Mouse (Mus musculus) CH12.LX (cell line): ENCODE results near the gene Ddx27. TPM values are rescaled to one million over a fixed set of nuclear protein-coding genes. Genes with fewer than 3 reads are reported as not detected.

Source experiments
- DNase-seq: peaks from one replicate; pipeline ENCODE4 v3.0.0-alpha.2; 2013; ENCODE audit errors: extremely low read depth
- H3K27ac ChIP-seq: 2 replicates; pipeline ENCODE4 v1.5.1; 2012; ENCODE audit warnings: low read depth, mild to moderate bottlenecking, control low read depth, moderate library complexity; ENCODE audit not compliant: insufficient read depth
- H3K27me3 ChIP-seq: replicated peaks from 2 replicates; pipeline ENCODE3; 2012; ENCODE audit warnings: inconsistent platforms
- H3K36me3 ChIP-seq, 2 experiments: replicated peaks in 1 of 2; 2 replicates each; pipeline versions ENCODE3 to v1.6.1; 2012; ENCODE audit warnings: inconsistent platforms in 1 of 2, low read length in 1 of 2, mild to moderate bottlenecking in 1 of 2, mixed read lengths in 1 of 2, moderate library complexity in 1 of 2; ENCODE audit not compliant: control insufficient read depth in 1 of 2, insufficient read depth in 1 of 2
- H3K4me1 ChIP-seq, 2 experiments: 2 replicates each; pipeline ENCODE4 v1.6.1; 2012; ENCODE audit warnings: inconsistent platforms in 1 of 2, moderate library complexity in 1 of 2; ENCODE audit not compliant: insufficient read depth in 2 of 2, control insufficient read depth in 1 of 2
- H3K4me2 ChIP-seq: 2 replicates; pipeline ENCODE4 v1.6.1; 2012; ENCODE audit warnings: low read depth, mild to moderate bottlenecking, control low read depth; ENCODE audit not compliant: poor library complexity, insufficient read depth, severe bottlenecking
- H3K4me3 ChIP-seq, 3 experiments: fragments of 150-350 bp in 1 of 3; sonication (generic) in 1 of 3; replicated peaks in 1 of 3; 2 replicates each; pipeline versions ENCODE3 to v1.5.1; 2011 to 2012; ENCODE audit warnings: low read depth in 2 of 3, low read length in 2 of 3, mild to moderate bottlenecking in 2 of 3, moderate library complexity in 2 of 3, control low read depth in 1 of 3, improper control_type of control experiment in 1 of 3, inconsistent platforms in 1 of 3, mixed read lengths in 1 of 3; ENCODE audit not compliant: poor library complexity in 1 of 3
- H3K79me2 ChIP-seq: replicated peaks from 2 replicates; pipeline ENCODE4 v1.6.1; 2012; ENCODE audit warnings: mild to moderate bottlenecking, moderate library complexity; ENCODE audit not compliant: control insufficient read depth, poor library complexity, insufficient read depth, severe bottlenecking; ENCODE audit errors: extremely low read depth
- H3K9ac ChIP-seq: 2 replicates; pipeline ENCODE4 v1.6.1; 2012; ENCODE audit warnings: low read depth, mild to moderate bottlenecking, control low read depth, moderate library complexity; ENCODE audit not compliant: insufficient read depth
- H3K9me3 ChIP-seq: replicated peaks from 2 replicates; pipeline ENCODE3; 2012; ENCODE audit warnings: low read length, inconsistent platforms, mixed read lengths
- CHD2 ChIP-seq: IDR thresholded peaks from 2 replicates; pipeline ENCODE4 v1.6.1; 2011; ENCODE audit warnings: low read length, improper control_type of control experiment
- CTCF ChIP-seq, 2 experiments: IDR thresholded peaks in 1 of 2; conservative IDR thresholded peaks in 1 of 2; 2 replicates each; pipeline ENCODE4 v1.5.1; 2011 to 2012; ENCODE audit warnings: low read depth in 2 of 2, low read length in 2 of 2, improper control_type of control experiment in 1 of 2, inconsistent platforms in 1 of 2, mild to moderate bottlenecking in 1 of 2, moderate library complexity in 1 of 2
- EP300 ChIP-seq: IDR thresholded peaks from 2 replicates; pipeline ENCODE4 v1.6.1; 2011; ENCODE audit warnings: low read length, improper control_type of control experiment
- IRF4 ChIP-seq: IDR thresholded peaks from 2 replicates; pipeline ENCODE4 v1.6.1; 2014; ENCODE audit warnings: low read depth, mild to moderate bottlenecking, inconsistent platforms, low read length, improper control_type of control experiment
- JUN ChIP-seq: IDR thresholded peaks from 2 replicates; pipeline ENCODE4 v1.6.1; 2011; ENCODE audit warnings: low read depth, mild to moderate bottlenecking, low read length, improper control_type of control experiment, moderate library complexity; ENCODE audit not compliant: insufficient read depth
- JUND ChIP-seq: conservative IDR thresholded peaks from 2 replicates; pipeline ENCODE4 v1.6.1; 2011; ENCODE audit warnings: low read depth, low read length, improper control_type of control experiment
- KAT2A ChIP-seq: IDR thresholded peaks from 2 replicates; pipeline ENCODE4 v1.6.1; 2012; ENCODE audit warnings: low read length, improper control_type of control experiment, inconsistent platforms; ENCODE audit not compliant: insufficient replicate concordance
- MAZ ChIP-seq: IDR thresholded peaks from 2 replicates; pipeline ENCODE4 v1.6.1; 2012; ENCODE audit warnings: low read depth, mild to moderate bottlenecking, inconsistent platforms, low read length, improper control_type of control experiment, moderate library complexity
- MEF2A ChIP-seq: IDR thresholded peaks from 2 replicates; pipeline ENCODE4 v1.6.1; 2014; ENCODE audit warnings: low read depth, mild to moderate bottlenecking, inconsistent platforms, low read length, improper control_type of control experiment, borderline replicate concordance
- MXI1 ChIP-seq: IDR thresholded peaks from 2 replicates; pipeline ENCODE4 v1.6.1; 2011; ENCODE audit warnings: mild to moderate bottlenecking, low read depth, low read length, improper control_type of control experiment
- POLR2A ChIP-seq: IDR thresholded peaks from 2 replicates; pipeline ENCODE4 v1.6.1; 2011; ENCODE audit warnings: low read depth, mild to moderate bottlenecking, improper control_type of control experiment, low read length
- RAD21 ChIP-seq: IDR thresholded peaks from 2 replicates; pipeline ENCODE4 v1.6.1; 2011; ENCODE audit warnings: low read depth, mild to moderate bottlenecking, low read length, improper control_type of control experiment, moderate library complexity
- RCOR1 ChIP-seq: conservative IDR thresholded peaks from 2 replicates; pipeline ENCODE4 v1.6.1; 2012; ENCODE audit warnings: low read depth, mild to moderate bottlenecking, inconsistent platforms, low read length, improper control_type of control experiment
- SIN3A ChIP-seq: IDR thresholded peaks from 2 replicates; pipeline ENCODE4 v1.6.1; 2012; ENCODE audit warnings: low read length, improper control_type of control experiment, inconsistent platforms
- ZMIZ1 ChIP-seq: IDR thresholded peaks from 2 replicates; pipeline ENCODE4 v1.6.1; 2012; ENCODE audit warnings: low read depth, mild to moderate bottlenecking, inconsistent platforms, low read length, improper control_type of control experiment
- dilution Hi-C: fragments of 300-500 bp; cut with MboI; formaldehyde crosslinking; loops from 2 replicates; pipeline ENCODE4 v1.14.3; 2020; ENCODE audit warnings: low sequenced_read_pairs; ENCODE audit not compliant: extremely low pct_unique_long_range_greater_than_20kb, extremely low pct_ligation_motif_present
- in situ Hi-C: fragments of 300-500 bp; cut with MboI; formaldehyde crosslinking; loops from 3 replicates; pipeline ENCODE4 v1.14.3; 2019; ENCODE audit warnings: low sequenced_read_pairs, low pct_ligation_motif_present, low pct_unique_long_range_greater_than_20kb, mixed read lengths
- polyA plus RNA-seq: library from polyadenylated mRNA; unstranded; fragments of >175 nt; gene quantifications from 2 replicates; pipeline ENCODE4 v1.2.1, GENCODE M21; 2012; ENCODE audit warnings: low read depth; ENCODE audit not compliant: insufficient read length
- total RNA-seq, 2 experiments: library from RNA; depleted of rRNA; stranded (reverse); fragments of 300-350 nt in 1 of 2; fragments of >200 nt in 1 of 2; gene quantifications; 2 replicates each; pipeline ENCODE4 v1.2.3; 2012 to 2014

Ddx27 gene
- total and polyA plus RNA-seq, 3 experiments = 139 to 224 (median 157) TPM

- no peak overlapping the region for H3K4me2 ChIP-seq
- DNase-seq = no peak
- no peak overlapping the region for H3K9ac ChIP-seq
- no peak overlapping the region for H3K4me3 ChIP-seq
- dilution Hi-C loops = no loop called here
- H3K9me3 ChIP-seq = no peaks in the 10 kb centered on the region
- H3K4me1 ChIP-seq = peaks cover 2 to 51% of the 10 kb centered on the region in 2 experiments; a peak in 2 of 4 replicates
- no peaks in the 10 kb centered on the region for H3K27me3 ChIP-seq
- peaks cover 7% of the 10 kb centered on the region for H3K79me2 ChIP-seq
- in situ Hi-C loops = no loop called here
- H3K36me3 ChIP-seq = peaks cover 37 to 59% of the 10 kb centered on the region in 2 experiments
- no peak overlapping the region for H3K27ac ChIP-seq
- no peak for TF ChIP-seq MEF2A
- TF ChIP-seq POLR2A = no peak
Measured at GRCm38 (mm10) chr2:167056942-167057323, 41.9 kb downstream of the Ddx27 start.

GRCm38 (mm10) chr2:167058201-167058600 lies 43.2 kb downstream of the Ddx27 start:
- Histone ChIP-seq H3K36me3 (peaks cover 31 to 51% of the 10 kb centered on the region in 2 experiments), H3K79me2 (peaks cover 10% of the 10 kb centered on the region), H3K4me3 (no peak overlapping the region), H3K9ac (no peak overlapping the region), H3K27ac (no peak overlapping the region), H3K27me3 (no peaks in the 10 kb centered on the region), H3K9me3 (no peaks in the 10 kb centered on the region), H3K4me1 (peaks cover 2 to 48% of the 10 kb centered on the region in 2 experiments; a peak in 2 of 4 replicates), H3K4me2 (no peak overlapping the region)
- dilution Hi-C loops = no loop called here
- in situ Hi-C loops = no loop called here
- no peak for TF ChIP-seq JUN
- TF ChIP-seq JUND = no peak
- 0 out of 2 replicates have a peak, but pooled peaks have one; percentile 9 for TF ChIP-seq IRF4
- no peak for TF ChIP-seq SIN3A
- no peak for TF ChIP-seq ZMIZ1
- no peak for TF ChIP-seq RAD21
- no peak for DNase-seq

GRCm38 (mm10) chr2:167058814-167059387 lies 43.9 kb downstream of the Ddx27 start:
- Histone ChIP-seq H3K27me3 (no peaks in the 10 kb centered on the region), H3K4me3 (no peak overlapping the region), H3K79me2 (peaks cover 17% of the 10 kb centered on the region), H3K4me2 (no peak overlapping the region), H3K9ac (0 out of 2 replicates have a peak overlapping the region, but pooled peaks have one; percentile 12), H3K27ac (no peak overlapping the region), H3K36me3 (peaks cover 30 to 51% of the 10 kb centered on the region in 2 experiments), H3K9me3 (no peaks in the 10 kb centered on the region), H3K4me1 (peaks cover 2 to 41% of the 10 kb centered on the region in 2 experiments; a peak in 2 of 4 replicates)
- in situ Hi-C loops = no loop called here
- dilution Hi-C loops = no loop called here
- no peak for TF ChIP-seq CTCF (conservative IDR thresholded peaks at IDR 0.05 in 1 of 2, IDR thresholded peaks at IDR 0.05 in 1 of 2; ENCODE audit: low read depth in 2 of 2, low read length in 2 of 2)
- no peak for TF ChIP-seq CHD2
- TF ChIP-seq POLR2A = no peak
- TF ChIP-seq EP300 = no peak
- TF ChIP-seq KAT2A = no peak
- TF ChIP-seq MAZ = no peak
- TF ChIP-seq ZMIZ1 = no peak
- TF ChIP-seq RCOR1 = no peak
- TF ChIP-seq MEF2A = no peak
- no peak for TF ChIP-seq MXI1
- no peak for DNase-seq
